Mouse (Mus musculus): ENCODE data around the gene Zswim1. TPM values are rescaled to one million over a fixed set of nuclear protein-coding genes. Genes with fewer than 3 reads are reported as not detected.

Gene Zswim1
- polyA plus RNA-seq, 1 experiment = 4.1 TPM

DNA sequence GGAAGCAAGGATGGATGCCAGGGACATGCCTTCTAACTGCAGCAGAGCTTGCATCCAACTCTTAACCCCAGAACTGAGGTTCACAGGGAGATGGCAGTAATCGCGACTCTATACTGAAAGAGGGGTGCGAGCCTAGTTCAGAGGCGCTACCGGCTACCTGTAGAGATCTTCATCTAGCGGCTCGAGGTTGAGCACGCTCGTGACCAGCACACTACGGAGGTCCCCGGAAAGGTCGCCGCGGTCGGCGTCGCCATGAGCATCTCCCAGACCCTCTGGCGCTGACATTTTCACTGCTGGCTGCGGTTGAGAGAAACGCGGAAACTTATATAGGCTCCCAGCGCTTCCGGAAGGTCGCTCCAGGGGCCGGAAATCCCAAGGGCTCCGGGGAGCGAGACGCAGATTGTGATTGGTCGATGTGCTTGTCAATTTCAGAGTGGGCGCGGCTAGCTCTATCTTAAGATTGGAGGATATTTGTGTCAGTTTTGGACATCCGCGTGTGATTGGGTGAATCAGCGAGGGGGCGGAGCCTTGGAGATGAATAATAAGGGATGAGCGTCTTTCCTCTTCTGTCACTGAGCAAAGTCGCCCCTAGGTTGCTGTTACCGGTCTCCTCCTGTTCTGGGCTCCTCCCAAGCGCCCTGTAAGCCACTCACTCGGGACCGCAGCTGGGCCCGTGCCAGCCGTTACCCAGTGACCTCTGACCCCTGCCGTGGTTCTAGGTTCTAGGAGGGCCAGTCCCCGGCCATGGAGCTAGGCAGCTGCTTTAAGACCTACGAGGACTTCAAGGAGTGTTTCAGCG, 17.8 kb upstream of the Zswim1 start, which contains the start of the genes Acot8 and Zswim3:
Gene Acot8, minus strand, starts transcription at position 350 of the 799 bp plus-strand sequence.
Gene Zswim3, plus strand, starts transcription at position 566 of the 799 bp plus-strand sequence.
- Histone ChIP-seq H3K4me3 (ENCODE audit: insufficient read depth, low read depth, low read length) (peak within 1 kb of the TSS; percentile 84), H3K27ac (replicated peaks; ENCODE audit: low read depth, low read length) (peak within 1 kb of the TSS; percentile 75), H3K4me1 (ENCODE audit: control insufficient read depth, insufficient read depth, insufficient read length, low read length) (peaks cover 4% of the 10 kb centered on the region)

DNA sequence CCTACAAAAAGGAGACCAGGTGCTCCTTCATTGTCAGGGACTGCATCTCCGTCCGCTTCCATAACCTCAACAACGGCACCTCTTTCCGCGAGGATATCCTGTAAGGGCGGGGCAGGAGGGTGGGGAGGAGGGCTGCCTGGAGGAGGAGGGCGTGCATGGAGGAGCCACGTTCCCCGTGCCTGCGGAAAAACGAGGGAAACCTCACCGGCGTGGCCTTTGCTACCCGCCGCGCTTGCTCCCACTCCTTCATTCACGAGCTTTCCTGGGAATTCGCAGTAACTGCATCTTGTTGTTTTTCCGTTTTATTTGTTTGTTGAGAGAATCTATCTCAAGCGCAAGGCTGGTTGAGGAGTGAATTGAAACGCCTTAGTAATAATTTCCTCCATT, 17.2 kb upstream of the Zswim1 start:
- H3K27ac ChIP-seq (replicated peaks; ENCODE audit: low read depth, low read length) = peak overlapping the region; percentile 75
- H3K4me3 ChIP-seq (ENCODE audit: insufficient read depth, low read depth, low read length) = peak overlapping the region; percentile 84
- H3K4me1 ChIP-seq (ENCODE audit: control insufficient read depth, insufficient read depth, insufficient read length, low read length) = peaks cover 4% of the 10 kb centered on the region

- peaks cover 4% of the 10 kb centered on the region for H3K4me1 ChIP-seq (ENCODE audit: control insufficient read depth, insufficient read depth, insufficient read length, low read length)
- H3K4me3 ChIP-seq (ENCODE audit: insufficient read depth, low read depth, low read length) = peak overlapping the region; percentile 29
- H3K27ac ChIP-seq (replicated peaks; ENCODE audit: low read depth, low read length) = peak overlapping the region; percentile 23
These were observed 15.9 kb upstream of the Zswim1 start for GRCm38 (mm10) chr2:164806614-164807013.

GRCm38 (mm10) chr2:164813557-164813956, 8.9 kb upstream of the Zswim1 start:
- no peak overlapping the region for H3K4me3 ChIP-seq (ENCODE audit: insufficient read depth, low read depth, low read length)
- H3K27ac ChIP-seq (replicated peaks; ENCODE audit: low read depth, low read length) = no peak overlapping the region
- no peaks in the 10 kb centered on the region for H3K4me1 ChIP-seq (ENCODE audit: control insufficient read depth, insufficient read depth, insufficient read length, low read length)

GRCm38 (mm10) chr2:164815348-164815747, 7.1 kb upstream of the Zswim1 start:
- no peak overlapping the region for H3K4me3 ChIP-seq (ENCODE audit: insufficient read depth, low read depth, low read length)
- H3K27ac ChIP-seq (replicated peaks; ENCODE audit: low read depth, low read length) = no peak overlapping the region
- H3K4me1 ChIP-seq (ENCODE audit: control insufficient read depth, insufficient read depth, insufficient read length, low read length) = no peaks in the 10 kb centered on the region

- no peak overlapping the region for H3K4me3 ChIP-seq (ENCODE audit: insufficient read depth, low read depth, low read length)
- no peaks in the 10 kb centered on the region for H3K4me1 ChIP-seq (ENCODE audit: control insufficient read depth, insufficient read depth, insufficient read length, low read length)
- H3K27ac ChIP-seq (replicated peaks; ENCODE audit: low read depth, low read length) = no peak overlapping the region
These were observed 6.7 kb upstream of the Zswim1 start for GRCm38 (mm10) chr2:164815821-164816220.

- H3K4me3 ChIP-seq (ENCODE audit: insufficient read depth, low read depth, low read length) = no peak overlapping the region
- H3K27ac ChIP-seq (replicated peaks; ENCODE audit: low read depth, low read length) = no peak overlapping the region
- H3K4me1 ChIP-seq (ENCODE audit: control insufficient read depth, insufficient read depth, insufficient read length, low read length) = no peaks in the 10 kb centered on the region
These were observed 5.3 kb upstream of the Zswim1 start for GRCm38 (mm10) chr2:164817206-164817605.

DNA sequence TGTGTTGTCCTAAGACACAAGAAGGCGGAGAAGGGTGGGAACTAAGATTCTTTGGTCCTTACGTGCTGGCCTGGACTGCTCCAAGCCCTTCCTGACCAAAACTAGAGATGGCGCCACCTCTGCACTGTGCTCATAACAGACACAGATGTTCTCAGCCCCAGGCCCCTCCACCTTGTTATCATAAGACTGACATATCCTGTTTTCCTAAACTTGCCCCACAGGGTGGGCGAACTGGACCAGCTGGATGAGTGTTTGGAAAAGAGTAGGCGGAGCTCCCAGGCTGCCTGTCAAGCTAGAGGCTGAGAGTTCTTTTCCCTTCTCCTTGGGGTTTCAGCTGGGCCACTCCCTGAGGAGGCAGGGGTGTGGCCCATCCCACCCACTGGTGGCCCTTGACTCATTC, 4.8 kb upstream of the Zswim1 start:
- Histone ChIP-seq H3K4me3 (ENCODE audit: insufficient read depth, low read depth, low read length) (no peak overlapping the region), H3K4me1 (ENCODE audit: control insufficient read depth, insufficient read depth, insufficient read length, low read length) (no peaks in the 10 kb centered on the region), H3K27ac (replicated peaks; ENCODE audit: low read depth, low read length) (no peak overlapping the region)

- no peaks in the 10 kb centered on the region for H3K4me1 ChIP-seq (ENCODE audit: control insufficient read depth, insufficient read depth, insufficient read length, low read length)
- no peak overlapping the region for H3K27ac ChIP-seq (replicated peaks; ENCODE audit: low read depth, low read length)
These were observed 1.4 kb upstream of the Zswim1 start for GRCm38 (mm10) chr2:164821060-164821459.

DNA sequence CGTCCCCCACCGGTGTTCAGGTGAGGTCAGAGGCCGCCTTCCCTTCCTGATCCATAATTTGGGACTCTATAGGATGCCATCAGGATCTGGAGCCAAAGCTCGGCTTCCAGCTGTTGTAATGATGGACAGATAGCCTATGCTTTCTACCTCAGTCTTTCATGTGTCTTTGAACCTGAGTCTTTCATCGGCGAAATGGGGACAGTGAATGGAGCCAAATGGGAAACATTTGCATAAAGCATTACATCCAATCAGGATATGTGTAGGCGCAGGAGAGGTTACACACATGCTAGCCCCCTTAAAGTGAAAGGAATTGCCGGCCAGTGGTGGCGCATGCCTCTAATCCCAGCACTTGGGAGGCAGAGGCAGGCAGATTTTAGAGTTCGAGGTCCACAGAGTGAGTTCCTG, 697 bp downstream of the Zswim1 start:
- Histone ChIP-seq H3K4me1 (ENCODE audit: control insufficient read depth, insufficient read depth, insufficient read length, low read length) (no peaks in the 10 kb centered on the region), H3K4me3 (ENCODE audit: insufficient read depth, low read depth, low read length) (peak overlapping the region; percentile 79), H3K27ac (replicated peaks; ENCODE audit: low read depth, low read length) (peak overlapping the region; percentile 62)

More at GRCm38 (mm10) chr2:164821060-164821459, 1.4 kb upstream of the Zswim1 start:
- no peak overlapping the region for H3K4me3 ChIP-seq (ENCODE audit: insufficient read depth, low read depth, low read length)

- no peak overlapping the region for H3K27ac ChIP-seq (replicated peaks; ENCODE audit: low read depth, low read length)
- no peaks in the 10 kb centered on the region for H3K4me1 ChIP-seq (ENCODE audit: control insufficient read depth, insufficient read depth, insufficient read length, low read length)
- H3K4me3 ChIP-seq (ENCODE audit: insufficient read depth, low read depth, low read length) = no peak overlapping the region
These were observed 1.5 kb downstream of the Zswim1 start for GRCm38 (mm10) chr2:164823969-164824368.

GRCm38 (mm10) chr2:164825521-164825920, 3.0 kb downstream of the Zswim1 start:
- no peak overlapping the region for H3K4me3 ChIP-seq (ENCODE audit: insufficient read depth, low read depth, low read length)
- H3K27ac ChIP-seq (replicated peaks; ENCODE audit: low read depth, low read length) = no peak overlapping the region
- H3K4me1 ChIP-seq (ENCODE audit: control insufficient read depth, insufficient read depth, insufficient read length, low read length) = no peaks in the 10 kb centered on the region

DNA sequence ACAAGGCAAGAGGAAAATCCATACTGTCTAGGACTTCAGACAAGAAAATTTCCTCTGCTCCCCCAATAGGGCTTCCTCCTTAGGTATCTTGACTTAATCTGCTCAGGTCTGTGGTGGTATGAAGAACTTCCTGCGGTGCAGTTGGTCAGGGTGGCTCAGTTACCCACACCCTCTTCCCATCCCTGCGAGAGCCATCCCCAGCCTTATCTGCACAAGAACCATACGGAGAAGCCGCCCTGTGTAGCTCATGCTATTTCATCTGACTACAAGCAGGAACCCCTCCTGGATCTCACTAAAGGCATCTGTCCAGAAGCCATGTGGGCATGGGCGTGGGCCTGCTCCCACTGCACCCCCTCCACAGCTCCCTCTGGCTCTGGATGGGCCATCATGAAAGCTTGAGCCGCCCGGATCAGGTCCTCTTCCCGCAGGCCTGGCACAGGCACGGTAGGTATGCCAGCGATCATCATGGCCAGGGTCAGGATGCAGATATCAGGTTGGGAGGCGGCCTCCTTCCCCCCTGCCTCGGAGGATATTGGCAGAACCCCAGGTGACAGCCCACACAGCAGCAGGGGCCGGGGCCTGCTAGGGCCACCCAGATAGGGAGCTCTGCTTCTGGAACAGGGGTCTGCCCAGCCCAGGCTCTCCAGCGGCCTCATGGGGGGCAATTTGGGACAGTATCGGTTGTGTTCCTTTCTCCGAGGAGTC, 4.8 kb downstream of the Zswim1 start:
- Histone ChIP-seq H3K4me1 (ENCODE audit: control insufficient read depth, insufficient read depth, insufficient read length, low read length) (no peaks in the 10 kb centered on the region), H3K4me3 (ENCODE audit: insufficient read depth, low read depth, low read length) (no peak overlapping the region), H3K27ac (replicated peaks; ENCODE audit: low read depth, low read length) (no peak overlapping the region)

GRCm38 (mm10) chr2:164828437-164828836, 6.0 kb downstream of the Zswim1 start, which contains the start of gene Spata25:
Gene Spata25 (minus strand): TSS chr2:164828537.
- H3K4me3 ChIP-seq (ENCODE audit: insufficient read depth, low read depth, low read length) = no peak within 1 kb of the TSS
- H3K27ac ChIP-seq (replicated peaks; ENCODE audit: low read depth, low read length) = no peak within 1 kb of the TSS
- H3K4me1 ChIP-seq (ENCODE audit: control insufficient read depth, insufficient read depth, insufficient read length, low read length) = no peaks in the 10 kb centered on the region

- peaks cover under 1% of the 10 kb centered on the region; the same call in 1 of the 2 replicates for H3K4me1 ChIP-seq (ENCODE audit: control insufficient read depth, insufficient read depth, insufficient read length, low read length)
- H3K4me3 ChIP-seq (ENCODE audit: insufficient read depth, low read depth, low read length) = no peak overlapping the region
These were observed 6.6 kb downstream of the Zswim1 start for GRCm38 (mm10) chr2:164829090-164829489.

More at GRCm38 (mm10) chr2:164829090-164829489, 6.6 kb downstream of the Zswim1 start:
- no peak overlapping the region for H3K27ac ChIP-seq (replicated peaks; ENCODE audit: low read depth, low read length)
